In the genomic region with DNA sequence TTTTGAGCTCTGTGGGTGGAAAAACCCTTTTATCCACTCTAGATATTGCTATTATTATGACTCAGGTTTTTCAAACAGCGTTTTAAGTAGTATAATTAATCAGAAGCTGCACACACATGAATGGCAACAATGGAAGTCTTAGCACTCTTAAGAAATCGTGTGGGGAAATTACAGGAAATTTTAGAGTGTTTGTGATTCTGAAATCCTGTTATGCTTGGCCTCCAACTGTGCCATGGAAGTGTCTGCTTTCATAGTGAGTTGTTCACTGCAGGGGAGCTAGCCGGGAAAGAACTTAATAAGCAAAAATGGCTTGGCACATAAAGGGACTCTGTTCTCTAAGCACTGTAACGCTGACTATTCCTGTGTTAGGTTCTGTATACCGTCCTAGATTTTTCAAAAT, we compare ENCODE assay signal across 17 mouse cellular contexts.
DNase-seq lines count a peak whose midpoint lies in the region; ATAC-seq lines count a peak whose summit lies in the region.
"Had no signal": no experiment of that assay in that cellular context is flagged by ENCODE, and none has a peak within 500 bp of the region (broad histone marks: within the 10 kb centered on the region; RNA-seq: fewer than 3 reads in every experiment).

No protein-coding gene starts in this region.

- no peak overlapping the region for H3K9ac ChIP-seq in midbrain, embryonic 13.5 days (replicated peaks)
- H3K9ac ChIP-seq in midbrain, embryonic 11.5 days (ENCODE audit: low read length): no peak overlapping the region
- no peak overlapping the region for H3K9ac ChIP-seq in forebrain, embryonic 14.5 days (ENCODE audit: low read length)
- no peak overlapping the region for H3K9ac ChIP-seq in hindbrain, embryonic 16.5 days (ENCODE audit: low read depth, low read length)
- H3K9ac ChIP-seq: liver, embryonic 13.5 days had no signal

- WGBS in midbrain, embryonic 13.5 days: 26% methylated on average over 5 of the region's 5 CpGs
- WGBS in midbrain, embryonic 11.5 days: 45% methylated on average over 5 of the region's 5 CpGs
- WGBS in forebrain, embryonic 14.5 days: 1% methylated on average over 5 of the region's 5 CpGs
- 17% methylated on average over 5 of the region's 5 CpGs for WGBS in hindbrain, embryonic 16.5 days
- WGBS in heart, embryonic 10.5 days: 63% methylated on average over 5 of the region's 5 CpGs

- DNase-seq in midbrain, embryonic 11.5 days (ENCODE audit: low spot score, missing footprints): no peak
- peak; percentile 74 for DNase-seq in forebrain, embryonic 14.5 days (ENCODE audit: low spot score)
- peak; percentile 71 for DNase-seq in retina, postnatal 1 day
- DNase-seq in spleen, postnatal 36 days (ENCODE audit: low spot score in 2 of 2): no peak
- DNase-seq in heart, embryonic 10.5 days (ENCODE audit: low spot score): no peak
- DNase-seq: cerebellum, postnatal 36 days; heart, postnatal 10 days; kidney, postnatal 25 days; liver, embryonic 13.5 days; lung, postnatal 10 days; spleen, adult 18-20 months had no signal

- no peaks in the 10 kb centered on the region for H3K4me1 ChIP-seq in midbrain, embryonic 13.5 days (replicated peaks)
- H3K4me1 ChIP-seq in midbrain, embryonic 11.5 days (ENCODE audit: control insufficient read depth, insufficient read depth, low read length): no peaks in the 10 kb centered on the region; the same call in 1 of the 2 replicates
- H3K4me1 ChIP-seq in forebrain, embryonic 14.5 days (ENCODE audit: control insufficient read depth, insufficient read depth, low read length): no peaks in the 10 kb centered on the region
- H3K4me1 ChIP-seq in hindbrain, embryonic 16.5 days (ENCODE audit: control insufficient read depth, insufficient read depth, low read depth, low read length): no peaks in the 10 kb centered on the region
- H3K4me1 ChIP-seq in heart, embryonic 10.5 days: no peaks in the 10 kb centered on the region
- H3K4me1 ChIP-seq: liver, embryonic 13.5 days had no signal

- no peaks in the 10 kb centered on the region for H3K9me3 ChIP-seq in midbrain, embryonic 13.5 days
- H3K9me3 ChIP-seq in midbrain, embryonic 11.5 days (ENCODE audit: control insufficient read depth, low read length): no peaks in the 10 kb centered on the region
- H3K9me3 ChIP-seq in forebrain, embryonic 14.5 days (replicated peaks; ENCODE audit: control insufficient read depth, low read length): no peaks in the 10 kb centered on the region
- H3K9me3 ChIP-seq in hindbrain, embryonic 16.5 days (ENCODE audit: control insufficient read depth, low read length): no peaks in the 10 kb centered on the region
- no peaks in the 10 kb centered on the region for H3K9me3 ChIP-seq in heart, embryonic 10.5 days
- H3K9me3 ChIP-seq: liver, embryonic 13.5 days had no signal

- no peak overlapping the region for H3K27ac ChIP-seq in midbrain, embryonic 13.5 days
- no peak overlapping the region for H3K27ac ChIP-seq in midbrain, embryonic 11.5 days (ENCODE audit: low read depth, low read length)
- H3K27ac ChIP-seq in forebrain, embryonic 14.5 days (ENCODE audit: low read depth, low read length): no peak overlapping the region
- H3K27ac ChIP-seq in hindbrain, embryonic 16.5 days (ENCODE audit: low read depth, low read length): no peak overlapping the region
- no peak overlapping the region for H3K27ac ChIP-seq in heart, embryonic 10.5 days
- H3K27ac ChIP-seq: liver, embryonic 13.5 days had no signal

- H3K36me3 ChIP-seq in midbrain, embryonic 13.5 days: no peaks in the 10 kb centered on the region
- H3K36me3 ChIP-seq in midbrain, embryonic 11.5 days (ENCODE audit: control insufficient read depth, insufficient read depth, low read length): no peaks in the 10 kb centered on the region
- H3K36me3 ChIP-seq in forebrain, embryonic 14.5 days (ENCODE audit: control insufficient read depth, insufficient read depth, low read length): no peaks in the 10 kb centered on the region
- no peaks in the 10 kb centered on the region for H3K36me3 ChIP-seq in hindbrain, embryonic 16.5 days (ENCODE audit: control insufficient read depth, insufficient read depth, low read length)
- H3K36me3 ChIP-seq in heart, embryonic 10.5 days: no peaks in the 10 kb centered on the region
- H3K36me3 ChIP-seq: liver, embryonic 13.5 days had no signal

- H3K27me3 ChIP-seq in midbrain, embryonic 13.5 days: no peaks in the 10 kb centered on the region
- no peaks in the 10 kb centered on the region for H3K27me3 ChIP-seq in midbrain, embryonic 11.5 days (ENCODE audit: control insufficient read depth, insufficient read depth, low read length)
- H3K27me3 ChIP-seq in forebrain, embryonic 14.5 days (replicated peaks; ENCODE audit: control insufficient read depth, insufficient read depth, low read length): no peaks in the 10 kb centered on the region
- no peaks in the 10 kb centered on the region for H3K27me3 ChIP-seq in hindbrain, embryonic 16.5 days (replicated peaks; ENCODE audit: control insufficient read depth, insufficient read depth, low read length)
- no peaks in the 10 kb centered on the region for H3K27me3 ChIP-seq in heart, embryonic 10.5 days (ENCODE audit: insufficient read depth, poor library complexity, severe bottlenecking)
- H3K27me3 ChIP-seq: CH12.LX; liver, embryonic 13.5 days; Patski had no signal

- 0 out of 2 replicates have a peak, but pooled peaks have one; percentile 50 for ATAC-seq in midbrain, embryonic 13.5 days
- no peak for ATAC-seq in midbrain, embryonic 11.5 days (ENCODE audit: low FRiP score)
- ATAC-seq in forebrain, embryonic 14.5 days: peak; percentile 77
- peak; percentile 65; the same call in 1 of the 2 replicates for ATAC-seq in hindbrain, embryonic 16.5 days
- ATAC-seq: intestine, embryonic 16.5 days; Patski had no signal

- H3K4me3 ChIP-seq in midbrain, embryonic 13.5 days (replicated peaks): no peak overlapping the region
- no peak overlapping the region for H3K4me3 ChIP-seq in midbrain, embryonic 11.5 days (ENCODE audit: low read depth, low read length)
- H3K4me3 ChIP-seq in forebrain, embryonic 14.5 days (ENCODE audit: low read depth, low read length): no peak overlapping the region
- H3K4me3 ChIP-seq in hindbrain, embryonic 16.5 days (ENCODE audit: low read length): no peak overlapping the region
- H3K4me3 ChIP-seq in heart, embryonic 10.5 days: no peak overlapping the region
- H3K4me3 ChIP-seq: liver, embryonic 13.5 days; myocyte had no signal

- H3K4me2 ChIP-seq in midbrain, embryonic 13.5 days (replicated peaks): no peak overlapping the region
- H3K4me2 ChIP-seq in midbrain, embryonic 11.5 days: no peak overlapping the region
- H3K4me2 ChIP-seq in forebrain, embryonic 14.5 days (ENCODE audit: low read length): no peak overlapping the region
- no peak overlapping the region for H3K4me2 ChIP-seq in hindbrain, embryonic 16.5 days (ENCODE audit: low read length)
- H3K4me2 ChIP-seq: liver, embryonic 13.5 days had no signal

Comparison
In these comparisons a context has a peak if more than half of its experiments do, and no peak if none do; other contexts are left out.
1. DNase-seq: peak in forebrain, embryonic 14.5 days (single experiment) and retina, postnatal 1 day (single experiment); none in midbrain, embryonic 11.5 days (single experiment), spleen, postnatal 36 days (0 of 2) and heart, embryonic 10.5 days (single experiment).